Mouse (Mus musculus): ENCODE measurements at regions not wholly inside any gene's neighbourhood (a gene's known extent, or its start where the extent isn't known, plus 50 kb on each side); places are given as distances from the start of the nearest gene placed in this dataset.

DNA sequence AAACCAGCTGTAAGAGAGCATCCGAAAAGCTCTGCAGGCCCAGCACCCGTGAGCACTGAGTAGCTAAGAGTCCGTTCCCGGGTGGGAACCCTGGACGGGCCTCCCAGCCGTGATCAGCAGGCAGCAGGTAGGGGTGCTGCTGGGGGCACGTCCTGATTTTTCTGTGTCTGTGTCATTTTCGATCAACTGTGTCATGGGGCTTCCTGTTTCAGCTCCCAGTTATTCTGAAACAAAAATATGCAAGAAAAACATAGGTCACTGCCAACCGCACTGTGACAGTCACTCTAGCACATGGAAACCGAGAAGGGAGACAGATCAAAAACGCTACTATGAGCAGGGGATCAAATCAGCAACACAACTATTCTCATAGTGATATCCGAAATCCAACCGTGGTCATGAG, 218.8 kb upstream of the Spdye4c start:
- Histone ChIP-seq H3K9ac (replicated peaks; ENCODE audit: low read length) (no peak overlapping the region), H3K4me1 (ENCODE audit: insufficient read depth, low read length) (peaks cover 2% of the 10 kb centered on the region), H3K27ac (ENCODE audit: low read length) (no peak overlapping the region), H3K4me2 (replicated peaks; ENCODE audit: low read depth, low read length) (no peak overlapping the region), H3K4me3 (ENCODE audit: low read length) (no peak overlapping the region), H3K9me3 (ENCODE audit: low read length) (no peaks in the 10 kb centered on the region), H3K36me3 (ENCODE audit: insufficient read depth, low read length) (no peaks in the 10 kb centered on the region), H3K27me3 (ENCODE audit: insufficient read depth, low read length) (no peaks in the 10 kb centered on the region)
- no peak for ATAC-seq (ENCODE audit: low FRiP score, low TSS enrichment)
- 76% methylated on average over 13 of the region's 13 CpGs for WGBS

DNA sequence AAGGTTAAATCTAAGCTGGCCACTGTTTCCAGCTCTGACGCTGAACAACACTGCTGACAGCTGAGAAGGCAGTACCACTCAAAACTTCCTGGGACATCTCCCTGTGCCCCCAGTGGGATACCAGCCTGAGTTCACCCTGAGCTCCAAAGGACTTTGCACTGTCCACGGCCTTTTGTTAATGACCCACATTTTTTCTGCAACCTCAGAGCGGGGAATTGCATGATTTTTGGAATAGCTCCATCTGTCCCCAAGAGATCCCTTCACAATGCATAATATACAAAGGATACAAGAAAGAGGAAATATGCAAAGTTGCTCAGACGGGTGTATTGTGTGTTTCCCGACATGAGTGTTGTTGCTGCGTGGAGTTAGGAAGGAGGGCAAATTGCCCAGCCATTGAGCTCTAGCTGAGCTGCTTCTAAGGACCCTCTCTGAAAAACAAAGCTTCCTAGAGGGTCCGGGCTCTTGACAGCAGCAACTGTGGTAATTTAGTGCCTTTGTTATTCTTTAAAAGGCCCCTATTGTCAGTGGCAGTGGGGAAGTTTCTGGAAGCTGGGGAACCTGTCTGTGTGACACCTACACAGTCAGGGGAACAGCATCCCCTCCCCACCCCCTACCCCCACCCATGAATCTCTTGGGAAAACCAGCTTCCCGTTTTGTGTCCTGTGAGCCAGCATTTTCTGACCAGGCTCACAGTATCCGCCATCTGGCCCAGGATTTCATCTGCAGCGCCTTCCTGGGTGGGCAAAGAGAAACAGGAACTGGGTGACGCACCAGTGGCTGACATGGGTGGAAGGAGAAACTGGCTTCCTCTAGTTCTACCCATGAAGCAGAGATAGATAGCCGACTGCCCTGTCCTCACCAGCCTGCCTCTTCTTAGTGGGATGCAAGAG, 217.4 kb upstream of the Spdye4c start:
- Histone ChIP-seq H3K36me3 (ENCODE audit: insufficient read depth, low read length) (no peaks in the 10 kb centered on the region), H3K4me3 (ENCODE audit: low read length) (no peak overlapping the region), H3K4me1 (ENCODE audit: insufficient read depth, low read length) (peaks cover 12% of the 10 kb centered on the region), H3K9me3 (ENCODE audit: low read length) (no peaks in the 10 kb centered on the region), H3K9ac (replicated peaks; ENCODE audit: low read length) (no peak overlapping the region), H3K27ac (ENCODE audit: low read length) (no peak overlapping the region), H3K4me2 (replicated peaks; ENCODE audit: low read depth, low read length) (no peak overlapping the region), H3K27me3 (ENCODE audit: insufficient read depth, low read length) (no peaks in the 10 kb centered on the region)
- 49% methylated on average over 12 of the region's 12 CpGs for WGBS
- 0 out of 2 replicates have a peak, but pooled peaks have one; percentile 27 for ATAC-seq (ENCODE audit: low FRiP score, low TSS enrichment)

DNA sequence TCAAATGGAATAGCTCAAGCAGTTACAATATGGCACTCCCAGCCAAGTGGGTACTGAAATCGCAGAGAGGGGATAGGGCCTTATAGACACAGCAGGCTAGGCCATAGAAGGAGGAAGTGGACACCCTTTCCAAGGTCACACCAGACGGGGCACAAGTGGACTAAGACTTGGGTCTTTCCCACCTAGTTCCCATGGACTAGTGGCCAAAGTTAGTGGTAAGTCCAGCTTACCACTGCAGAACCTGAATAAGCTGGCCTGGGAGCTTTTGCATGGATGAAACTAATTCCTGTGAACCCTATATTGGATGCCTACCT, 216.8 kb upstream of the Spdye4c start:
- H3K27me3 ChIP-seq (ENCODE audit: insufficient read depth, low read length) = no peaks in the 10 kb centered on the region
- H3K4me1 ChIP-seq (ENCODE audit: insufficient read depth, low read length) = peaks cover 15% of the 10 kb centered on the region
- ATAC-seq (ENCODE audit: low FRiP score, low TSS enrichment) = no peak
- H3K4me2 ChIP-seq (replicated peaks; ENCODE audit: low read depth, low read length) = no peak overlapping the region
- H3K36me3 ChIP-seq (ENCODE audit: insufficient read depth, low read length) = no peaks in the 10 kb centered on the region
- H3K9ac ChIP-seq (replicated peaks; ENCODE audit: low read length) = no peak overlapping the region
- no peaks in the 10 kb centered on the region for H3K9me3 ChIP-seq (ENCODE audit: low read length)
- H3K4me3 ChIP-seq (ENCODE audit: low read length) = no peak overlapping the region
- 94% methylated on average over 2 of the region's 2 CpGs for WGBS
- H3K27ac ChIP-seq (ENCODE audit: low read length) = no peak overlapping the region

DNA sequence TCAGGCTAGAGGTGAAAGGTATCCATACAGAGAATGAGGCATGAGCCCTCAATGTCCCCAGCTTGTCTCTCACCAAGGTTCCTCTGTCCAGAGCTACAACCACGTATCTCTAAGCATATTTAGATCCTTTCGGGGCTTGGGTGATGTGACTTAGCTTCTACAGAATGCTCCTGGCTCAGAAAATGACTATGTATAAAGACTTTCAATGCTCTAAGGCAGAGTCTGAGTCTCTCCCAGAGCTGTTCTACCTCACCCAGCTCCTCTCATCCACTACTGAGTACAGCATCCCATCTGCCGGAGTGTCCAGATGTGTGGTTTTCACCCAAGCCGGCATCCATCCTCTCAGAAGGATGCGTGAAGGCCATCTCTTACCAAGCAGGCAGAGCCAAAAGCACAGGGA, 216.1 kb upstream of the Spdye4c start:
- Histone ChIP-seq H3K9ac (replicated peaks; ENCODE audit: low read length) (no peak overlapping the region), H3K27me3 (ENCODE audit: insufficient read depth, low read length) (no peaks in the 10 kb centered on the region), H3K9me3 (ENCODE audit: low read length) (no peaks in the 10 kb centered on the region), H3K4me3 (ENCODE audit: low read length) (no peak overlapping the region), H3K27ac (ENCODE audit: low read length) (no peak overlapping the region), H3K36me3 (ENCODE audit: insufficient read depth, low read length) (no peaks in the 10 kb centered on the region), H3K4me2 (replicated peaks; ENCODE audit: low read depth, low read length) (no peak overlapping the region), H3K4me1 (ENCODE audit: insufficient read depth, low read length) (peaks cover 15% of the 10 kb centered on the region)
- ATAC-seq (ENCODE audit: low FRiP score, low TSS enrichment) = no peak
- WGBS = 89% methylated on average over 5 of the region's 5 CpGs

DNA sequence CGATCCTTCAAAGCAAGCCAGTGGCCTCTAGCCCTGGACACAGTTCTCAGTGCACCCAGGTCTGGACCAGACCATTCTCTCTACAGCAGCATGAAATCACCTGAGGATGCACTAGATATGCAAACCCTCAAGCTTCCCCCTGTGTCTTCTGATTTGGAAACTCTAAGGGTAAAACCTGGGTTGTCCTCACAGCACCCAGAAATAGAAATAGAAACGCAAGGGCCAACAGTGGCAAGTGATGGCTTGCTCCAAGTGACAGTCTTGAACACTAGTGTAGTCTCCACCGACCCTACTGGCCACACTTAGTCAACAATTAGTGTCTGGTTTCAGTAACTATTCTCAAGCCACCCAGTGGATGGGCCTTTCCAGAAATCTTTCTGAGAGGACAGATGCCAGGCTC, 215.2 kb upstream of the Spdye4c start:
- Histone ChIP-seq H3K27me3 (ENCODE audit: insufficient read depth, low read length) (no peaks in the 10 kb centered on the region), H3K4me2 (replicated peaks; ENCODE audit: low read depth, low read length) (no peak overlapping the region), H3K9ac (replicated peaks; ENCODE audit: low read length) (no peak overlapping the region), H3K36me3 (ENCODE audit: insufficient read depth, low read length) (no peaks in the 10 kb centered on the region), H3K27ac (ENCODE audit: low read length) (no peak overlapping the region), H3K4me3 (ENCODE audit: low read length) (no peak overlapping the region), H3K9me3 (ENCODE audit: low read length) (no peaks in the 10 kb centered on the region), H3K4me1 (ENCODE audit: insufficient read depth, low read length) (peaks cover 15% of the 10 kb centered on the region)
- no peak for ATAC-seq (ENCODE audit: low FRiP score, low TSS enrichment)
- WGBS = 86% methylated on average over 3 of the region's 3 CpGs

DNA sequence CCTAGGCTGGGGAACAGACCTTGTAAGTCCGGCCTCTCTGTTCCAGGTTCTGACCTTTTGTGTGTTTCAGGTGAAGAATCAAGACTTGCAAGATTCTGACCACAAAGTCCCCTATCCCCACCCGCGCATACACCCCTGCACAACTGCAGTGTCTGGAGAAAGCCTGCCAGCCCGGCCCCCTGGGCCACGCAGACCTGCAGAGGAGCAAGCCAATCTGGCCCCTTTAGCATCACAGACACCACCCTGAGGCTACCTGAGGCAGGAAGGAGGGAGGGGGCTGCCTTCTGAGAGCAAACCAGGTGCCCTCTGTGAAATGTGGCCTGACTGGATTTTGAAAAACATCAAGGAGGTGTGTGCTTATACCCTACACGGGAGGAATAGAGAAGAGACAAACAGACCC, 213.8 kb upstream of the Spdye4c start:
- H3K4me1 ChIP-seq (ENCODE audit: insufficient read depth, low read length) = peaks cover 15% of the 10 kb centered on the region
- 56% methylated on average over 6 of the region's 6 CpGs for WGBS
- ATAC-seq (ENCODE audit: low FRiP score, low TSS enrichment) = peak; percentile 31; the same call in 1 of the 2 replicates

DNA sequence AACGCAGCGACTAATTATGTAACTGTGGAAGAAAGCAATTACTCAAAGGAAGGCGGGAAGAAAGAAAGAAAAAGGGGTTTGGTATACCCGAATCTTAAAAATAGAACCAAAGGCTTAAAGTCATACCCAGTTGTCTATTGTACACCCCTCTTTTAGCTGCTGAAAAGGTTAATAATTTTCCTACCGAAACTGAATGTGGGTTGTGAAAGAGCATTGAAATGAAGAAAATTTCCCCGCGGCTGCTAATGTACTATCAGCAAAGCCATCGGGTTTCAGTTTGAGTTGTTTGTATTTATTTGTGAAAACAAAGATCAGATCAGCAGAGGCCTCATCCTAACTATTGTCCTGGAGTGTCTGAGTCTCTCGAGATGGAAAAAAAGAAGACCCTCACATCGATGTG, 213.3 kb upstream of the Spdye4c start:
- no peak overlapping the region for H3K4me2 ChIP-seq (replicated peaks; ENCODE audit: low read depth, low read length)
- 0 out of 2 replicates have a peak, but pooled peaks cover 3% of the 10 kb centered on the region for H3K27me3 ChIP-seq (ENCODE audit: insufficient read depth, low read length)
- H3K36me3 ChIP-seq (ENCODE audit: insufficient read depth, low read length) = no peaks in the 10 kb centered on the region
- H3K27ac ChIP-seq (ENCODE audit: low read length) = no peak overlapping the region
- H3K9me3 ChIP-seq (ENCODE audit: low read length) = no peaks in the 10 kb centered on the region
- peaks cover 15% of the 10 kb centered on the region for H3K4me1 ChIP-seq (ENCODE audit: insufficient read depth, low read length)
- WGBS = 47% methylated on average over 10 of the region's 10 CpGs
- H3K9ac ChIP-seq (replicated peaks; ENCODE audit: low read length) = no peak overlapping the region
- ATAC-seq (ENCODE audit: low FRiP score, low TSS enrichment) = no peak
- no peak overlapping the region for H3K4me3 ChIP-seq (ENCODE audit: low read length)

More for the DNA sequence above, 213.8 kb upstream of the Spdye4c start:
- H3K9ac ChIP-seq (replicated peaks; ENCODE audit: low read length) = no peak overlapping the region
- H3K4me2 ChIP-seq (replicated peaks; ENCODE audit: low read depth, low read length) = no peak overlapping the region
- no peaks in the 10 kb centered on the region for H3K36me3 ChIP-seq (ENCODE audit: insufficient read depth, low read length)
- H3K9me3 ChIP-seq (ENCODE audit: low read length) = no peaks in the 10 kb centered on the region
- no peak overlapping the region for H3K4me3 ChIP-seq (ENCODE audit: low read length)
- H3K27me3 ChIP-seq (ENCODE audit: insufficient read depth, low read length) = 0 out of 2 replicates have a peak, but pooled peaks cover 2% of the 10 kb centered on the region
- no peak overlapping the region for H3K27ac ChIP-seq (ENCODE audit: low read length)

DNA sequence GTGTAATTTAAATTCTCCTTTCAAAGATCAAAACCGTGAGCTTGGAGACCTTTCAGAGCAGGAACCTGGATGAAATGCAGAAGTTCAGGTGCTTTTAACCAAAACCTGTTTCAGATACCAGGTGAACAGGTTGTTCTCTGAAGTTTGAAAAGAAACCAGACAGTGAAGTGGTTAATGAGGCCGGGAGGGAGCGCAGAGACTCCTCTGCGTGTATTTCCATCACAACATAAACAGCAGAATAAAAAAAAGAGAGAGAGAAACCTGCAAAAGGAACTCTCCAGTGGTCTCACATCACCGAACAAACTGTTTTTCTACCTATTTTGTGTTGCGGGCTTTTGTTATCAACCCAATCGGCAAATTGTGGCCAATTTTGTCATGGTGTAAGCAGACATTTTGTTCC, 212.6 kb upstream of the Spdye4c start:
- no peaks in the 10 kb centered on the region for H3K36me3 ChIP-seq (ENCODE audit: insufficient read depth, low read length)
- ATAC-seq (ENCODE audit: low FRiP score, low TSS enrichment) = no peak
- no peak overlapping the region for H3K9ac ChIP-seq (replicated peaks; ENCODE audit: low read length)
- no peak overlapping the region for H3K4me2 ChIP-seq (replicated peaks; ENCODE audit: low read depth, low read length)
- 65% methylated on average over 7 of the region's 7 CpGs for WGBS
- no peaks in the 10 kb centered on the region for H3K9me3 ChIP-seq (ENCODE audit: low read length)
- H3K4me3 ChIP-seq (ENCODE audit: low read length) = no peak overlapping the region
- peaks cover 15% of the 10 kb centered on the region for H3K4me1 ChIP-seq (ENCODE audit: insufficient read depth, low read length)
- H3K27me3 ChIP-seq (ENCODE audit: insufficient read depth, low read length) = 0 out of 2 replicates have a peak, but pooled peaks cover 3% of the 10 kb centered on the region
- no peak overlapping the region for H3K27ac ChIP-seq (ENCODE audit: low read length)

DNA sequence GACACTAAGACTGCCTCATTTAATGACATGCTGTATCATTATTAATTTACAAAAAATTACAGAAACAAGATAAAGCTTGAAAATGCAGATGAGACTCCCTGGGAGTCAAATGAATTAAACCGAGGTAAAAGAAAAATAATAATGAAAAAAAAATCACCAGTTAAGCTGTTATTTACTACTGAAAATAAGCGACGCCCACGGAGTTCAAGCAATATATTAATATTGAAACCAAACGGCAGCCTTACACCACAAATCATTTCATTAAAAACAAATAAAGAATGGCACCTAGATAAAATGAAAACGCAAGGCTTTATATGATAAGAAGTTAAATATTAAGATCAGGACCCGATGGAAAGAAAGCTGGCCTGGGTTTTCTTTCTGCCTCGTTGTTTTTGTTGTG, 211.9 kb upstream of the Spdye4c start:
- Histone ChIP-seq H3K27ac (ENCODE audit: low read length) (no peak overlapping the region), H3K9ac (replicated peaks; ENCODE audit: low read length) (no peak overlapping the region), H3K4me3 (ENCODE audit: low read length) (no peak overlapping the region), H3K36me3 (ENCODE audit: insufficient read depth, low read length) (no peaks in the 10 kb centered on the region), H3K27me3 (ENCODE audit: insufficient read depth, low read length) (0 out of 2 replicates have a peak, but pooled peaks cover 3% of the 10 kb centered on the region), H3K4me2 (replicated peaks; ENCODE audit: low read depth, low read length) (no peak overlapping the region), H3K9me3 (ENCODE audit: low read length) (no peaks in the 10 kb centered on the region), H3K4me1 (ENCODE audit: insufficient read depth, low read length) (peaks cover 15% of the 10 kb centered on the region)
- WGBS = 69% methylated on average over 8 of the region's 8 CpGs
- ATAC-seq (ENCODE audit: low FRiP score, low TSS enrichment) = no peak

DNA sequence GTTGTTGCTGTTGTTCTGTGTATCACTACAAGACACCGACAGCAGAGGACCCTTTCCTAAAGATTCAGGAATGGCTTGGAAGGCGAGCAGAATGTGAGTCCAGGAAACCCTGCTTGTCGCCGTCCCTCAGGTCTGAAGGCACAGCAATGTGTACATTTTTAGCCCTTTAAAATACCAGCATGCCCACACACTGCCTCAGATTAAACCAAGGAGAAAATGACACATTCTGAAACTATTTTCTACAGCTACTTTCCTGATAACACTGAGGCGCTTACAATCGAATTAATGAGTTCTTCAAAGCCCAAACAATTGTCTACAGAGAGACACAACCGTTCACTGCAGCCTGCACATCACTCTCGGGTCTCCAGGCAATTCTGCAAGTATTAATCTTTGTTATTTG, 211.5 kb upstream of the Spdye4c start:
- H3K36me3 ChIP-seq (ENCODE audit: insufficient read depth, low read length) = no peaks in the 10 kb centered on the region
- H3K27me3 ChIP-seq (ENCODE audit: insufficient read depth, low read length) = 0 out of 2 replicates have a peak, but pooled peaks cover 3% of the 10 kb centered on the region
- H3K9me3 ChIP-seq (ENCODE audit: low read length) = no peaks in the 10 kb centered on the region
- no peak overlapping the region for H3K9ac ChIP-seq (replicated peaks; ENCODE audit: low read length)
- ATAC-seq (ENCODE audit: low FRiP score, low TSS enrichment) = no peak
- H3K27ac ChIP-seq (ENCODE audit: low read length) = no peak overlapping the region
- no peak overlapping the region for H3K4me3 ChIP-seq (ENCODE audit: low read length)
- WGBS = 72% methylated on average over 8 of the region's 8 CpGs
- no peak overlapping the region for H3K4me2 ChIP-seq (replicated peaks; ENCODE audit: low read depth, low read length)
- H3K4me1 ChIP-seq (ENCODE audit: insufficient read depth, low read length) = peaks cover 15% of the 10 kb centered on the region
